Mouse (Mus musculus): ENCODE data around the gene Col25a1. TPM values are rescaled to one million over a fixed set of nuclear protein-coding genes. Genes with fewer than 3 reads are reported as not detected.

Gene Col25a1
- polyA plus RNA-seq, 1 experiment from 2014 or later = 1.3 TPM

DNA sequence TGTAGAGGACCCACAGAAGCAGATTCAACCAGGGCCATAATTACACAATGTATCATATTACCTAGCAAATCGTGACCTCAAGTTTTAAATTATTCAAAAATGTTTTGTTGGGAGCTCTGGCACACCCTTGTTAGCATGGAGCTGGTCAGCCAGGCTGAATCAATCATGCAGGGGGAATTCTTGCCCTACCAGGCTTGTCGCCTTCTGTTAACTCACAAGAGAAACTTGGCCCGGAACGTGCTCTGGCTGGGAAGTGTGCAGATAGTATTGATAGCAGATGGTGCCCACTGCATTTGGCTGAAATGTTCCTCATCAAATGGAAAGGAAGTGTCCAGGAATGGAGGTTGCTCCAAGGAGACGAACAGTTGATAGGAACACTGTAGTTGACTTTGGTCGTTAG lies 158.9 kb downstream of the Col25a1 start:
- no peak overlapping the region for H3K4me3 ChIP-seq (replicated peaks)
- H3K36me3 ChIP-seq = no peaks in the 10 kb centered on the region
- no peaks in the 10 kb centered on the region for H3K27me3 ChIP-seq
- H3K4me1 ChIP-seq (replicated peaks) = no peaks in the 10 kb centered on the region
- H3K4me2 ChIP-seq = no peak overlapping the region
- no peak overlapping the region for H3K9ac ChIP-seq
- ATAC-seq (ENCODE audit: low read depth) (no peak), DNase-seq (no peak)
- 65% methylated on average over 6 of the region's 6 CpGs for WGBS (ENCODE audit: insufficient replicate concordance)
- H3K27ac ChIP-seq = no peak overlapping the region
- no peaks in the 10 kb centered on the region for H3K9me3 ChIP-seq (replicated peaks)

DNA sequence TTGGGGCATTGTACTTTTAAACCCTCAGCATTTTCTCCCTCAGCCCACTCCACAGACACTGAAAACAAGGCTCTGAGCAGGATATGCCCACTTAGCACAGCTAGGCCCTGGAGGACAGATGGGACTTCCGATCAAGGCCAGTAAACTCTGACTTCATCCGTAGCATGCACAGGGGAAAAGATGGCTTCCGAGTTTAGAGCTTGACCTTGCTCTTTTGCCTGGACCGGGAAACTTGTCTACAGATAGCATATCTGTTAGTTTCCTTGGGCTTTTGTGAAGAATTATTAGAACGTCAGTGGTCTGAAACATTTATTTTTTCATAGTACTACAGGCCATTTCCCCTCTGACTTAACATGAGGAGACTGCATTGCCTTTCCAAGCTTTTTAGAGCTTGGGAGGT lies 159.4 kb downstream of the Col25a1 start:
- H3K27ac ChIP-seq = no peak overlapping the region

GRCm38 (mm10) chr3:130291926-130292325 lies 160.6 kb downstream of the Col25a1 start:
- H3K9me3 ChIP-seq (replicated peaks) = no peaks in the 10 kb centered on the region

More for the DNA sequence above, 159.4 kb downstream of the Col25a1 start:
- DNase-seq (no peak), ATAC-seq (ENCODE audit: low read depth) (no peak)
- no peak overlapping the region for H3K4me3 ChIP-seq (replicated peaks)
- no peak overlapping the region for H3K4me2 ChIP-seq
- no peaks in the 10 kb centered on the region for H3K9me3 ChIP-seq (replicated peaks)
- no peaks in the 10 kb centered on the region for H3K27me3 ChIP-seq
- H3K36me3 ChIP-seq = no peaks in the 10 kb centered on the region
- H3K9ac ChIP-seq = no peak overlapping the region
- no peaks in the 10 kb centered on the region for H3K4me1 ChIP-seq (replicated peaks)
- 73% methylated on average over 5 of the region's 5 CpGs for WGBS (ENCODE audit: insufficient replicate concordance)

GRCm38 (mm10) chr3:130300530-130300929 lies 169.2 kb downstream of the Col25a1 start:
- H3K9ac ChIP-seq = no peak overlapping the region
- no peak overlapping the region for H3K4me2 ChIP-seq
- H3K27me3 ChIP-seq = no peaks in the 10 kb centered on the region
- H3K36me3 ChIP-seq = no peaks in the 10 kb centered on the region
- ATAC-seq (ENCODE audit: low read depth) (no peak), DNase-seq (no peak)
- no peaks in the 10 kb centered on the region for H3K4me1 ChIP-seq (replicated peaks)
- no peaks in the 10 kb centered on the region for H3K9me3 ChIP-seq (replicated peaks)
- H3K4me3 ChIP-seq (replicated peaks) = no peak overlapping the region
- no peak overlapping the region for H3K27ac ChIP-seq
- WGBS (ENCODE audit: insufficient replicate concordance) = 48% methylated on average over 3 of the region's 3 CpGs

More at GRCm38 (mm10) chr3:130291926-130292325, 160.6 kb downstream of the Col25a1 start:
- DNase-seq (no peak), ATAC-seq (ENCODE audit: low read depth) (no peak)
- Histone ChIP-seq H3K27me3 (no peaks in the 10 kb centered on the region), H3K4me1 (replicated peaks) (no peaks in the 10 kb centered on the region), H3K4me2 (no peak overlapping the region), H3K36me3 (no peaks in the 10 kb centered on the region), H3K27ac (no peak overlapping the region), H3K9ac (no peak overlapping the region), H3K4me3 (replicated peaks) (no peak overlapping the region)
- 70% methylated on average over 5 of the region's 5 CpGs for WGBS (ENCODE audit: insufficient replicate concordance)

GRCm38 (mm10) chr3:130303597-130303996 lies 172.3 kb downstream of the Col25a1 start:
- ATAC-seq (ENCODE audit: low read depth) = no peak
- WGBS (ENCODE audit: insufficient replicate concordance) = 68% methylated on average over 12 of the region's 12 CpGs
- H3K4me1 ChIP-seq (replicated peaks) = no peaks in the 10 kb centered on the region

DNA sequence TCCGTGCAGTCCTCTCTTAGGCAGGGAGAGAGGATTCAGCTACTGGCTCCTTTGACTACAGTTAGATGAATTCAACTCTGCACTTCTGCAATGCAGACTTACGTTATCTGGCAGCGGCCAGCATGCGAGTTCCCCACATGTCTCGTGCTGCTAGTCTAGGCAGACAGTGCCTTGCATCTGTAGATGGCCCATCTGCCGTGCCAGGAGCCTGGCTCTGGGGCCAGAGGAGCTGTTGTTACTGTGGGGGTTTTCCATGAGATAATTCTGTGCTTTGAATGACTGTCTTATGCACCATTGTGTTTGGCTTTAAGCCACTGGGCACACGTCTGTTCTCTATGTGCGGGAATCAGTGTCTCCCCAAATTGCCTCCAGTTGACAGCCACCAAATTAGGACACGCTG lies 173.5 kb downstream of the Col25a1 start:
- H3K4me1 ChIP-seq (replicated peaks) = no peaks in the 10 kb centered on the region
- no peak overlapping the region for H3K27ac ChIP-seq
- no peak overlapping the region for H3K9ac ChIP-seq
- H3K27me3 ChIP-seq = no peaks in the 10 kb centered on the region
- H3K4me3 ChIP-seq (replicated peaks) = no peak overlapping the region
- no peak for ATAC-seq (ENCODE audit: low read depth)
- no peak for DNase-seq
- H3K4me2 ChIP-seq = no peak overlapping the region
- no peaks in the 10 kb centered on the region for H3K9me3 ChIP-seq (replicated peaks)
- H3K36me3 ChIP-seq = no peaks in the 10 kb centered on the region
- 71% methylated on average over 9 of the region's 9 CpGs for WGBS (ENCODE audit: insufficient replicate concordance)

More at GRCm38 (mm10) chr3:130303597-130303996, 172.3 kb downstream of the Col25a1 start:
- Histone ChIP-seq H3K27me3 (no peaks in the 10 kb centered on the region), H3K9me3 (replicated peaks) (no peaks in the 10 kb centered on the region), H3K9ac (no peak overlapping the region), H3K36me3 (no peaks in the 10 kb centered on the region), H3K4me2 (no peak overlapping the region), H3K27ac (no peak overlapping the region), H3K4me3 (replicated peaks) (no peak overlapping the region)
- DNase-seq = no peak

DNA sequence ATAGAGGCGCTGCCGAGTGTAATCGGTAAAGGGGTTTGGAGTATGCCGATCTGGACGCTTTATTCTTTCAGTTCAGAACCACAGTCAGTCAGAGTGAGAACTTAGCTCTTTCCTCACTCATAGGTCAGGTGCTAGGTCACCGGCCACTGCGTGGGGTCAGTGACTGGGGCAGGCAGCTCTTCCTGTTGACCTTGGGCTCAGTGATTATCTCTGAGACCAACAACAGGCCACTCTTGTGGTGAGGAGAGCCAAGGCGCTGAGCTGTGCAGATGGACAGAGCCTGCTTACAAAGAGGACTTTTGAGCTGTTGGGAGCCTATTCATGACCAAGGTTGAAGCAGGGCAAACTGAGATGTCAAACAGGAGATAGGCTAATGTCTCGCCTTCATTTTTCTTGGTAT lies 174.4 kb downstream of the Col25a1 start:
- H3K9ac ChIP-seq = no peak overlapping the region
- H3K27ac ChIP-seq = no peak overlapping the region
- ATAC-seq (ENCODE audit: low read depth) (no peak), DNase-seq (no peak)
- H3K9me3 ChIP-seq (replicated peaks) = no peaks in the 10 kb centered on the region
- 56% methylated on average over 9 of the region's 9 CpGs for WGBS (ENCODE audit: insufficient replicate concordance)
- no peaks in the 10 kb centered on the region for H3K27me3 ChIP-seq
- no peak overlapping the region for H3K4me3 ChIP-seq (replicated peaks)
- no peaks in the 10 kb centered on the region for H3K4me1 ChIP-seq (replicated peaks)
- no peak overlapping the region for H3K4me2 ChIP-seq
- no peaks in the 10 kb centered on the region for H3K36me3 ChIP-seq

GRCm38 (mm10) chr3:130309277-130309676 lies 178.0 kb downstream of the Col25a1 start:
- no peak overlapping the region for H3K9ac ChIP-seq
- no peaks in the 10 kb centered on the region for H3K36me3 ChIP-seq
- WGBS (ENCODE audit: insufficient replicate concordance) = 72% methylated on average over 4 of the region's 4 CpGs
- no peaks in the 10 kb centered on the region for H3K27me3 ChIP-seq
- DNase-seq (no peak), ATAC-seq (ENCODE audit: low read depth) (no peak)
- H3K9me3 ChIP-seq (replicated peaks) = no peaks in the 10 kb centered on the region
- no peak overlapping the region for H3K4me2 ChIP-seq
- no peaks in the 10 kb centered on the region for H3K4me1 ChIP-seq (replicated peaks)
- no peak overlapping the region for H3K4me3 ChIP-seq (replicated peaks)
- H3K27ac ChIP-seq = no peak overlapping the region

GRCm38 (mm10) chr3:130310694-130311305 lies 179.5 kb downstream of the Col25a1 start:
- H3K4me1 ChIP-seq (replicated peaks) = no peaks in the 10 kb centered on the region
- H3K9me3 ChIP-seq (replicated peaks) = no peaks in the 10 kb centered on the region
- no peak overlapping the region for H3K27ac ChIP-seq
- no peak overlapping the region for H3K4me2 ChIP-seq
- WGBS (ENCODE audit: insufficient replicate concordance) = 74% methylated on average over 14 of the region's 14 CpGs
- ATAC-seq (ENCODE audit: low read depth) (no peak), DNase-seq (no peak)
- H3K27me3 ChIP-seq = no peaks in the 10 kb centered on the region
- no peak overlapping the region for H3K9ac ChIP-seq
- no peaks in the 10 kb centered on the region for H3K36me3 ChIP-seq
- H3K4me3 ChIP-seq (replicated peaks) = no peak overlapping the region

- DNase-seq (no peak), ATAC-seq (ENCODE audit: low read depth) (no peak)
- Histone ChIP-seq H3K27ac (no peak overlapping the region), H3K27me3 (no peaks in the 10 kb centered on the region), H3K4me1 (replicated peaks) (no peaks in the 10 kb centered on the region), H3K36me3 (no peaks in the 10 kb centered on the region), H3K9ac (no peak overlapping the region), H3K4me2 (no peak overlapping the region), H3K9me3 (replicated peaks) (no peaks in the 10 kb centered on the region), H3K4me3 (replicated peaks) (no peak overlapping the region)
- WGBS (ENCODE audit: insufficient replicate concordance) = 66% methylated on average over 6 of the region's 6 CpGs
These were observed 181.9 kb downstream of the Col25a1 start for GRCm38 (mm10) chr3:130313246-130313645.

DNA sequence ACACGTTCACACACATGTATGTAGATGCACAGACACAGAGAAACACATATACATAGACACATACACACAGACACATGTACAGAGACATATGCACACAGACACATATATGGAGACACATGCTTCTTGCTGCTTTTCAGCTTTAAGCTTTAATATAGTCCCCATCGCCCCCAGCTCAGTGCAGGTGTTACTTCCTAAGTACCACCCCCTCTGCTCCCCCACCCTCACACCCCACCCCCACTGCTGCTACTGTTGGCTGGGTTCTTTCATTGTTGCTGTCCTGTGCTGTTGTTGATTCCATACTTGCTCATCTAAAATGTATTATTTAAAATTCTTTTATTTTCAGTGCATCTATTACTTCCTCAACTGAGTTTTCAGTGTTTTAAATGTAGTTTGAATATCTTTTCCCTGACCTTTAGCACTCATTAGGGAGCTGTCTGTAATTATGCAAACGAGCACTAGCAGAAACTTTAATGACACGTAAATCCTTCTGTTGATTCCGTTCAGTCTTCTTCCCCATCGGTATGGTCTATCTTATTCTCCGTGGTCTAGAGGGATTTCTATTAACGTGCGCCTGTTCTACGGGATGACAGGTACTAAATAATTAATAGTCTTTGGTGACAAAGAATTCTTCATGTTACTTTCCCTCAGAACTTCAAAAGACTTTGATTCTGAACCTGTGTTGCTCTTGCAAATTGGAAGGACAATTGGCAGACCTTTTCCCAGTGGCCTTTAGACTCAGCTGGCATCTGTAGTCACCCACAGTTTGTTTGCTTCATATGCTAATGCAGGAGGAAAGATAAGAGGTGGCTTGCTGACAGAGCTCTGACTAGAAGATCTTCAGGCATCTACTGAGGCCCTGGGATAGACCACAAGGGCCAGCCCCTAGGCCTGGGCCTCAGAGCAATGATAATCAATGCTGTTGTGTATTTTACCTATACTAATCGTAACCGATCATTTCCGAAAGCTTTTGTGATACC lies 196.0 kb downstream of the Col25a1 start:
- no peak overlapping the region for H3K27ac ChIP-seq
- H3K9ac ChIP-seq = no peak overlapping the region
- H3K9me3 ChIP-seq (replicated peaks) = no peaks in the 10 kb centered on the region
- WGBS (ENCODE audit: insufficient replicate concordance) = 61% methylated on average over 13 of the region's 13 CpGs
- no peaks in the 10 kb centered on the region for H3K36me3 ChIP-seq
- DNase-seq (no peak), ATAC-seq (ENCODE audit: low read depth) (no peak)
- H3K4me3 ChIP-seq (replicated peaks) = no peak overlapping the region
- H3K4me1 ChIP-seq (replicated peaks) = no peaks in the 10 kb centered on the region
- H3K4me2 ChIP-seq = no peak overlapping the region
- no peaks in the 10 kb centered on the region for H3K27me3 ChIP-seq

All from liver, embryonic 13.5 days (tissue).